Comparison of ENCODE assay signal across 11 mouse cellular contexts in the genomic region with DNA sequence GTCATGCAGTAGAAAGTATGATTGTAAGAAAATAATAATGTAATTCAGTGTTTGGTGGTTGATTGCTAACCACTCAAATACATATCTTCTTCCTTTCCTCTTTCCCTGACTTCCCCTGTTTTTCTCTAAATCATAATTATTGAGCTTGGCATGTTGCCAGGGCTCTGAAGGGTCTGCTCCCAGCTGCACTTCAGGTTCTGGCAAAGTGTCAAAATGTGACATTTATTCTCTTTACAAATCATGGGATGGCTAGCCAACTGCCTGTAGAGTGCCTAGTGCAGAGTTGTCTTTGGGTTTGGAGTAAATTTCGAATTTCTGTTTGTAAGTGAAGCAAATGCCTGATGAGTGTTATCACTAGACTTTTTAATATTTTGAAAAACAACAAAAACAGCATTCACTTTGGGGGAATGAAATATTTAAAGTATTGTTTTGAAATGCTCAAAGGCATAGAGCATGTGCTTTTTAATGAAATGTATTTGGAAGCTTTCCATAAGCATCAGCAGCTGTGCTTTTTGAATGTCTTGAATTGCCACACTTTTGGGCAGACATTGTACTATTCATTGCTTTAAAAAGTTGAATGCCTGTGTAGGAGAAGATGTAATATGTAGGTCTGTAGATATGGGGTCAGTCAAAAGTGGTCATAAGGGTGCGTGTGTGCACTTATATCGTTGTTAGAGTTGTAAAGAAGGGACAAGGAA. TPM values are rescaled to one million over a fixed set of nuclear protein-coding genes. Genes with fewer than 3 reads are reported as not detected.
DNase-seq lines count a peak whose midpoint lies in the region; ATAC-seq and TF ChIP-seq lines count a peak whose summit lies in the region.
"Had no signal": no experiment of that assay in that cellular context is flagged by ENCODE, and none has a peak within 500 bp of the region (broad histone marks: within the 10 kb centered on the region; RNA-seq: fewer than 3 reads in every experiment).

No protein-coding gene starts in this region.

- H3K9ac ChIP-seq in kidney, embryonic 15.5 days = no peak overlapping the region
- H3K9ac ChIP-seq: embryonic facial prominence, embryonic 12.5 days; liver, embryonic 15.5 days had no signal

- H3K4me2 ChIP-seq in kidney, embryonic 15.5 days = no peak overlapping the region
- H3K4me2 ChIP-seq: embryonic facial prominence, embryonic 12.5 days; liver, embryonic 15.5 days had no signal

- no peaks in the 10 kb centered on the region for H3K9me3 ChIP-seq in kidney, embryonic 15.5 days (replicated peaks)
- H3K9me3 ChIP-seq: embryonic facial prominence, embryonic 12.5 days; liver, embryonic 15.5 days had no signal

- TF ChIP-seq POLR2A in kidney, adult 2 months (IDR thresholded peaks at IDR 0.05; ENCODE audit: low read depth, low read length) = no peak

- H3K36me3 ChIP-seq in kidney, adult 2 months (ENCODE audit: control insufficient read depth, insufficient read depth, low read length) = no peaks in the 10 kb centered on the region
- no peaks in the 10 kb centered on the region for H3K36me3 ChIP-seq in kidney, embryonic 15.5 days
- H3K36me3 ChIP-seq: embryonic facial prominence, embryonic 12.5 days; liver, embryonic 15.5 days had no signal

- no peak overlapping the region for H3K27ac ChIP-seq in kidney, adult 2 months (ENCODE audit: insufficient read depth, low read depth, low read length)
- H3K27ac ChIP-seq in kidney, embryonic 15.5 days = no peak overlapping the region
- H3K27ac ChIP-seq: embryonic facial prominence, embryonic 12.5 days; liver, embryonic 15.5 days had no signal

- WGBS in kidney, adult 2 months = 78% methylated on average over 3 of the region's 3 CpGs
- WGBS in kidney, embryonic 15.5 days = 63% methylated on average over 3 of the region's 3 CpGs

- ATAC-seq in kidney, embryonic 15.5 days (replicated peaks; ENCODE audit: low FRiP score) = no peak

- DNase-seq in embryo, embryonic 11.5 days (ENCODE audit: low read depth, low spot score) = peak; percentile 9
- no peak for DNase-seq in embryo, embryonic 10 days (ENCODE audit: low spot score)
- DNase-seq in kidney, adult 2 months = peak; percentile 32
- DNase-seq in retina, postnatal 1 day = peak; percentile 72
- DNase-seq in retina, embryonic 14.5 days (ENCODE audit: low spot score) = no peak
- DNase-seq in retina, postnatal 7 days (ENCODE audit: low read depth, low spot score) = peak; percentile 13
- no peak for DNase-seq in urinary bladder, adult 18-20 months (ENCODE audit: low spot score in 2 of 2)
- DNase-seq: gastrocnemius, postnatal 25 days had no signal

- no peak for TF ChIP-seq CTCF in kidney, adult 2 months (conservative IDR thresholded peaks at IDR 0.05; ENCODE audit: insufficient read depth, insufficient read length, low read depth, low read length)

- no peaks in the 10 kb centered on the region for H3K27me3 ChIP-seq in kidney, adult 2 months (replicated peaks; ENCODE audit: control insufficient read depth, insufficient read depth, low read length)
- no peaks in the 10 kb centered on the region for H3K27me3 ChIP-seq in kidney, embryonic 15.5 days
- H3K27me3 ChIP-seq: embryonic facial prominence, embryonic 12.5 days; liver, embryonic 15.5 days had no signal

- 0 out of 2 replicates have a peak, but pooled peaks cover 3% of the 10 kb centered on the region for H3K4me1 ChIP-seq in kidney, adult 2 months (ENCODE audit: control insufficient read depth, insufficient read depth, low read length)
- 0 out of 2 replicates have a peak, but pooled peaks cover 2% of the 10 kb centered on the region for H3K4me1 ChIP-seq in kidney, embryonic 15.5 days

- no peak overlapping the region for H3K4me3 ChIP-seq in kidney, adult 2 months (ENCODE audit: insufficient read depth, low read depth, low read length)
- H3K4me3 ChIP-seq in kidney, embryonic 15.5 days (replicated peaks) = no peak overlapping the region
- H3K4me3 ChIP-seq: embryonic facial prominence, embryonic 12.5 days; liver, embryonic 15.5 days had no signal

RNA-seq across cellular contexts. Expression of gene Cep83, which starts 21.3 kb away (rescaled TPM):
- 2.4 and 2.7 TPM in 2 replicates for polyA plus RNA-seq in kidney, adult 2 months (2012; rRNA removed)
- polyA plus RNA-seq in kidney, embryonic 15.5 days (2015; fragmentation: Nextera tagmentation; extraction: Ambion mirVana) = 15.5 and 18.5 TPM in 2 replicates

Comparison
In these comparisons a context has a peak if more than half of its experiments do, and no peak if none do; other contexts are left out.
1. DNase-seq: peak in embryo, embryonic 11.5 days (single experiment), kidney, adult 2 months (single experiment), retina, postnatal 1 day (single experiment) and retina, postnatal 7 days (single experiment); none in embryo, embryonic 10 days (single experiment), retina, embryonic 14.5 days (single experiment) and urinary bladder, adult 18-20 months (0 of 2).